Mouse (Mus musculus) hindbrain, embryonic 16.5 days (tissue): ENCODE measurements at regions not wholly inside any gene's neighbourhood (a gene's known extent, or its start where the extent isn't known, plus 50 kb on each side); places are given as distances from the start of the nearest gene placed in this dataset.
A peak's percentile ranks its signal among the peaks of the same experiment; 100 is the strongest.
"Not testable (repeated sequence)": the region's sequence is repeated elsewhere in the genome, so short reads cannot be mapped to it uniquely, and the experiment has no call there.

ENCODE experiments used
- ATAC-seq: fragments of 200-750 bp; cut with Nextera tagmentation; 2 replicates; pipeline ENCODE4 v1.8.0; 2017; ENCODE audit warnings: moderate TSS enrichment, moderate library complexity
- H3K27ac ChIP-seq: fragments of 300-500 bp; sonication (generic); 2 replicates; pipeline ENCODE4 v1.5.1; 2014; ENCODE audit warnings: low read depth, mild to moderate bottlenecking, control low read depth, low read length, moderate library complexity
- H3K27me3 ChIP-seq: fragments of 300-500 bp; sonication (generic); replicated peaks from 2 replicates; pipeline ENCODE4 v1.6.1; 2014; ENCODE audit warnings: low read length; ENCODE audit not compliant: control insufficient read depth, insufficient read depth
- H3K36me3 ChIP-seq: fragments of 300-500 bp; sonication (generic); 2 replicates; pipeline ENCODE4 v1.6.1; 2014; ENCODE audit warnings: mild to moderate bottlenecking, low read length, moderate library complexity, mixed read lengths; ENCODE audit not compliant: control insufficient read depth, insufficient read depth
- H3K4me1 ChIP-seq: fragments of 300-500 bp; sonication (generic); 2 replicates; pipeline ENCODE4 v1.6.1; 2014; ENCODE audit warnings: low read depth, low read length; ENCODE audit not compliant: control insufficient read depth, insufficient read depth
- H3K4me2 ChIP-seq: fragments of 300-500 bp; sonication (generic); 2 replicates; pipeline ENCODE4 v1.6.1; 2014; ENCODE audit warnings: mild to moderate bottlenecking, low read length, control low read depth, moderate library complexity
- H3K4me3 ChIP-seq: fragments of 300-500 bp; sonication (generic); 2 replicates; pipeline ENCODE4 v1.5.1; 2014; ENCODE audit warnings: mild to moderate bottlenecking, low read length, control low read depth, moderate library complexity
- H3K9ac ChIP-seq: fragments of 300-500 bp; sonication (generic); 2 replicates; pipeline ENCODE4 v1.6.1; 2014; ENCODE audit warnings: low read depth, mild to moderate bottlenecking, control low read depth, low read length, moderate library complexity
- H3K9me3 ChIP-seq: fragments of 300-500 bp; sonication (generic); 2 replicates; pipeline ENCODE4 v1.6.1; 2014; ENCODE audit warnings: mild to moderate bottlenecking, low read length, moderate library complexity; ENCODE audit not compliant: control insufficient read depth
- WGBS: fragments of 180-500 bp; shearing (Covaris S2); extraction: QIAGEN DNeasy Blood & Tissue Kit; methylation state at CpG from one replicate; pipeline ENCODE4 v1.1.7; 2014; 5-methylcytosine and 5-hydroxymethylcytosine counted together

GRCm38 (mm10) chr6:44010946-44011345 lies 344.9 kb upstream of the Tpk1 start:
- no peaks in the 10 kb centered on the region for H3K36me3 ChIP-seq
- H3K4me1 ChIP-seq = no peaks in the 10 kb centered on the region
- no peak overlapping the region for H3K9ac ChIP-seq
- H3K27ac ChIP-seq = no peak overlapping the region
- no peaks in the 10 kb centered on the region for H3K9me3 ChIP-seq
- no peaks in the 10 kb centered on the region for H3K27me3 ChIP-seq
- H3K4me2 ChIP-seq = no peak overlapping the region
- WGBS = 55% methylated on average over 4 of the region's 4 CpGs
- peak; percentile 80 for ATAC-seq
- no peak overlapping the region for H3K4me3 ChIP-seq

- not testable (repeated sequence) for H3K4me2 ChIP-seq, ATAC-seq, H3K9ac ChIP-seq, H3K27ac ChIP-seq, H3K27me3 ChIP-seq, H3K36me3 ChIP-seq, H3K4me3 ChIP-seq, H3K9me3 ChIP-seq, H3K4me1 ChIP-seq
Measured at GRCm38 (mm10) chr6:44007196-44007595, 341.1 kb upstream of the Tpk1 start.
